Mouse (Mus musculus): ENCODE data around the gene Efcab11. TPM values are rescaled to one million over a fixed set of nuclear protein-coding genes. Genes with fewer than 3 reads are reported as not detected.

The Efcab11 gene
- total and polyA plus RNA-seq, 3 experiments = 2.5 to 3.5 TPM; not detected in 1

DNA sequence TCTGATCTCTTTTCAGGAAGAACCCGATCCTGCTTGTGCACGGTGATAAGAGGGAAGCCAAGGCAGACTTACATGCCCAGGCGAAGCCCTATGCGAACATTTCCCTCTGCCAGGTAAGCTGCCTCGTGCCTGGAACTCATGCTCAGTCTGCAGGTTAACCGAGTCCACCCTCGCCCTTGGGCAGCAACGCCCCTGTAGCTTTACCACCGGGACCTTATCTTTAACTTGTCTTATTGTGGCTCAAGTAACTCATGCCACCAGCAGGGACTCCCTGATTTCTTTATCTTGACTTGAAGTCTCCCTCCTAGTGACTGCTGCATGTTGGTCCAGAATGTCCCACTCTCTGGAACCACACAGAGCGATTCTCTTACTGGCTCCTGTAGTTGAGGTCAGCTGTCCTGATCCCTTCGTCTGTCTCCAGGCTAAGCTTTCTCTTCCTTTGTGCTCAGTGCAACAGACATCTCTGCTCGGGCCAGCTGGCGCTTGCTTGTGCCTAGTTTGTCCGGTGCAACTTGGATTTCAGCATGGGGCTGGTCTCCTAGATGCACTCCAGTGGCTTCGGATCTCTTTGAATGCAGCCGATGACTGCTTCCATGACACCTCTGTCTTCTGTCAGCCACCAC is 14.1 kb upstream of the Efcab11 start:
- H3K4me1 ChIP-seq (ENCODE audit: control insufficient read depth in 1 of 2, insufficient read depth in 2 of 2, low read length in 2 of 2) = no peaks in the 10 kb centered on the region
- H3K9ac ChIP-seq (ENCODE audit: control insufficient read depth, low read depth, low read length, poor library complexity, severe bottlenecking) = no peak overlapping the region
- DNase-seq (ENCODE audit: low read depth, low spot score) = no peak
- no peak overlapping the region for H3K27ac ChIP-seq (ENCODE audit: control insufficient read depth, low read depth, low read length)
- peaks cover 0 to 11% of the 10 kb centered on the region in 2 experiments; a peak in 2 of 4 replicates for H3K36me3 ChIP-seq (ENCODE audit: control insufficient read depth in 1 of 2, insufficient read depth in 2 of 2, low read length in 2 of 2)
- no peaks in the 10 kb centered on the region for H3K9me3 ChIP-seq (replicated peaks; ENCODE audit: insufficient read depth, low read length)
- no peak overlapping the region for H3K4me3 ChIP-seq (ENCODE audit: control insufficient read depth in 1 of 2, insufficient read depth in 1 of 2, low read depth in 2 of 2, low read length in 2 of 2)
- H3K27me3 ChIP-seq (ENCODE audit: control insufficient read depth in 1 of 2, insufficient read depth in 2 of 2, low read length in 2 of 2) = no peaks in the 10 kb centered on the region
- TF ChIP-seq UBTF (IDR thresholded peaks at IDR 0.05; ENCODE audit: borderline replicate concordance, insufficient read depth, low read depth, low read length) (no peak), NRF1 (IDR thresholded peaks at IDR 0.05; ENCODE audit: insufficient read depth, low read depth, low read length, poor library complexity, severe bottlenecking) (no peak), TAL1 (IDR thresholded peaks at IDR 0.05; ENCODE audit: low read length) (no peak), JUND (IDR thresholded peaks at IDR 0.05; ENCODE audit: low read depth, low read length) (no peak), CHD1 (IDR thresholded peaks at IDR 0.05; ENCODE audit: low read depth, low read length) (no peak), SIN3A (IDR thresholded peaks at IDR 0.05; ENCODE audit: low read length) (no peak)
- H3K79me2 ChIP-seq (ENCODE audit: control insufficient read depth, insufficient read depth, low read length, poor library complexity) = no peaks in the 10 kb centered on the region

DNA sequence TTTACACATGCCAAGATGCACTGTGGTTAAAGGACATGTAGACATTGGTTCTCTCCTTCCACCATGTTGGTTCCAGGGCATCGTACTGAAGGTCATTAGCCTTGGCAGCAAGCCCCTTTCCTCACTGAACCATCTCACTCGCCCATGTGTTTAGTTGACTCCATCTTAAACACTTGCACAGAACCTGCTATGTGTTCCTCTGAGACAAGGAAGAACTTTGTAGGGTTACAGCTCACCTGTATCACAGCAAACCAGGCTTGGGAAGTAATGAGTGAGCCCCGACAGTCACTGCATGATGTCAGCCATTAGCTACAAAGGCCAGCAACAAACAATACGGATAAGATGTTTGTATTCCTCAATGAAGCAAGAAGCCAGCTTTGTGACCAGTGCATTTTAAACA is 13.6 kb upstream of the Efcab11 start:
- DNase-seq (ENCODE audit: low read depth, low spot score) = no peak
- H3K27me3 ChIP-seq (ENCODE audit: control insufficient read depth in 1 of 2, insufficient read depth in 2 of 2, low read length in 2 of 2) = no peaks in the 10 kb centered on the region
- no peaks in the 10 kb centered on the region for H3K79me2 ChIP-seq (ENCODE audit: control insufficient read depth, insufficient read depth, low read length, poor library complexity)
- no peak for TF ChIP-seq MEF2A (IDR thresholded peaks at IDR 0.05; ENCODE audit: extremely low read depth, insufficient replicate concordance, low read depth, low read length, poor library complexity, severe bottlenecking)
- TF ChIP-seq CHD2 (IDR thresholded peaks at IDR 0.05; ENCODE audit: low read length) = no peak
- no peak for TF ChIP-seq POLR2A (IDR thresholded peaks at IDR 0.05; ENCODE audit: control insufficient read depth in 1 of 2, insufficient read depth in 1 of 2, low read depth in 1 of 2, low read length in 2 of 2, poor library complexity in 1 of 2)
- TF ChIP-seq TCF12 (IDR thresholded peaks at IDR 0.05; ENCODE audit: low read depth, low read length) = no peak
- TF ChIP-seq POLR2AphosphoS2 (IDR thresholded peaks at IDR 0.05; ENCODE audit: low read length) = no peak
- TF ChIP-seq RCOR1 (IDR thresholded peaks at IDR 0.05; ENCODE audit: low read depth, low read length) = no peak
- TF ChIP-seq E2F4 (IDR thresholded peaks at IDR 0.05; ENCODE audit: borderline replicate concordance, low read depth, low read length) = no peak
- TF ChIP-seq TAL1 (IDR thresholded peaks at IDR 0.05; ENCODE audit: low read length) = no peak
- no peak overlapping the region for H3K27ac ChIP-seq (ENCODE audit: control insufficient read depth, low read depth, low read length)
- H3K9me3 ChIP-seq (replicated peaks; ENCODE audit: insufficient read depth, low read length) = no peaks in the 10 kb centered on the region
- no peak overlapping the region for H3K4me3 ChIP-seq (ENCODE audit: control insufficient read depth in 1 of 2, insufficient read depth in 1 of 2, low read depth in 2 of 2, low read length in 2 of 2)
- no peaks in the 10 kb centered on the region for H3K4me1 ChIP-seq (ENCODE audit: control insufficient read depth in 1 of 2, insufficient read depth in 2 of 2, low read length in 2 of 2)
- H3K36me3 ChIP-seq (ENCODE audit: control insufficient read depth in 1 of 2, insufficient read depth in 2 of 2, low read length in 2 of 2) = peaks cover 0 to 11% of the 10 kb centered on the region in 2 experiments; a peak in 2 of 4 replicates
- H3K9ac ChIP-seq (ENCODE audit: control insufficient read depth, low read depth, low read length, poor library complexity, severe bottlenecking) = no peak overlapping the region
